Mouse (Mus musculus) gastrocnemius, postnatal 25 days (tissue): ENCODE data around the gene Lalba. TPM values are rescaled to one million over a fixed set of nuclear protein-coding genes. Genes with fewer than 3 reads are reported as not detected.
"Not testable (repeated sequence)": the region's sequence is repeated elsewhere in the genome, so short reads cannot be mapped to it uniquely, and the experiment has no call there.

Experiments used
- DNase-seq: peaks from one replicate; pipeline ENCODE4 v3.0.0; 2022
- long read RNA-seq, 2 experiments: library from polyadenylated mRNA; stranded (forward); transcript quantifications; one replicate each; pipeline ENCODE4 v2.0.0; 2021
- total RNA-seq, 2 experiments: library from RNA; stranded (reverse); gene quantifications; 1 replicate in 1 of 2; 2 replicates in 1 of 2; pipeline ENCODE4 v1.2.3; 2021

Lalba gene
- total RNA-seq: not detected
- long read RNA-seq, experiment 1: 0 reads
- long read RNA-seq, experiment 2: 0 reads

DNA sequence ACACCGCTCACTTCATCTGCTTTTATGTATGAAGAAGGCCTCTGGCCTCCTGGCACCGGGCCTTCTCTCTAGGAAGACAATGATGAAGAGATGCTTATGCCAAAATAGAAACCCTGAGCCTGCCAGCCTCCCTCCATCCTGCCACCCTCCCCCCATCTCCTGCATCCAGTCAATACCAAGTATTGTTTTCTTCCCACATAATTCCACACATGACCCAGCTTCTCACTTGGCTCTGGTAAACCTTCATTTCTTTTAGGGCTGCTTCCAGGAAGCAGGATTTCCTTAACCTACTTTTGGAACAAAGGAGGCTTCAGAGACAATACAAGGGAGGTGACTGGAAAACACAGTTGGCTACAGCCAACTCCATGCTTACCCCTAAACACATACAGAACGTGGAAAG lies at the start of gene Lalba:
Gene Lalba, minus strand, starts transcription at position 21 of the 400 bp plus-strand sequence.
- no peak for DNase-seq

DNA sequence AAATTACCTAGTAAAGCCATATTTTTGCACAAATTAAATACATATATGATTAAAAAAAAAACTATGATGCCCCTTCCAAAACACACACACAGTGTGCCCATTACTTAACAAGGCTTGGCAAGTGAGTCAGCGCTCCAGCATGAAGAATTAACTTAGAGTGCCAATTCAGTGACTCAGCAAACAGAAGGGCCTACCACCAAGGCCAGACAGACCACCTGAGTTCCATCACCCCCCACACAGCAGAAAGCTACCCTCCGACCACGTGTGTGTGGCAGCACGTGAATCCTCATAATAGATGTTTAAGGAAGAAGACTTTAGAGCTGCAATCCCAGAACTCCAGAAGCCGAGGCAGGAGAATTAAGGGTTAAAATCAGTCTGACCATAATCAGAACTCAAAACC lies 49.8 kb upstream of the Lalba start:
- no peak for DNase-seq

DNA sequence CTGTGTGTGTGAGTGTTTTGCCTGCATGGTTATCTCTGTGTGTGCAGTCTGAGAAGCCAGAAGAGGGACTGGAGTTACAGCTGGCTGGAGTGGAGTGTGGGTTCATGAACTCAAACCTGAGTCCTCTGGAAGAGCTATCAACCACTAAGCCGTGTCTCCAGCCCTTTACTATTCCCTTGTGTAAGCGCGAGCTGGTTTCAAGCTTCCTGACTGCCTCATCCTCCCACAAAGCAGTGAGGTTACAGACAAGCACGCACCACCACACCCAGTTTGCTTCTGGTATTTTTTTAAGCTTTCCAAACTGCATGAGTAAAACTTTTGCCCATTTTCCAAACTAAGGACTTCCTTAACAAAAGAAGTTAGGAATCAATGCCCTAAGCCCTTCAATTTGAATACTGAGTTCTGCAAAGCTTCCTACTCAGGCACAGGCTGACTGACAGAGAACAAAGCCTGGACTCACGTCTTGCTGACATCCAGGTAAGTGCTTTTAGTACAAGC lies 45.6 kb upstream of the Lalba start:
- no peak for DNase-seq

DNA sequence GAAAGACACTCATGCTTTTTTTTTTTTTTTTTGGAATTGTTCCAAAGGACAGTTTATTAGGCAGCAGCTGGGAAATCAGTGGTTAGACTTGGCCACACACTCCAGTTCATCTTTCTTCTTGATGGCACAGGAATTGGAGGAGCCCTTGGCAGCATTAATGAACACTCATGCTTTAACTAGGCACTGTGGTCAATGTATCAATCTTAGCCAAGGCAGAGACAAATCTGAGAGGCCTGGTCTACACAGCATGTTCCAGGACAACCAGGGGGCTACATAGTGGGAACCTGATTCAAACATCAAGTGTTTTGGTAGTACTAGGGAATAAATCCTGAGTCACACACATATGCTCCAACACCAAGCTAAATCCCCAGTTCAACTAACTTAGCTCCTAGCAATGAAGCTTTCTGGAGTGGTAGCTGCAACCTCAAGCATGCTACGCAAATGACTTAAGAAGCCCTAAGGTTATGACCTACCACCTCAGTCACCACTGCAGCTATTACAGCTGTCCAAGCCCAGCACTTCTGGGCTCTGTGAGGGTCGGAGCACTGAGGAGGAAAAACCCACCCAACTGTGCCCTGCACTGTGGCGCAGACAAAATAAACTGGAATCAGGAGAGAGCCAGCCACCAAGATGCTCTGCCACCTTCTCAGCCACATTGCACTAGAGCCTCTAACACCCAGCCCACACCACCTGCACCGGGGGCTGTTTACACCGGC lies 44.7 kb upstream of the Lalba start:
- no peak for DNase-seq

DNA sequence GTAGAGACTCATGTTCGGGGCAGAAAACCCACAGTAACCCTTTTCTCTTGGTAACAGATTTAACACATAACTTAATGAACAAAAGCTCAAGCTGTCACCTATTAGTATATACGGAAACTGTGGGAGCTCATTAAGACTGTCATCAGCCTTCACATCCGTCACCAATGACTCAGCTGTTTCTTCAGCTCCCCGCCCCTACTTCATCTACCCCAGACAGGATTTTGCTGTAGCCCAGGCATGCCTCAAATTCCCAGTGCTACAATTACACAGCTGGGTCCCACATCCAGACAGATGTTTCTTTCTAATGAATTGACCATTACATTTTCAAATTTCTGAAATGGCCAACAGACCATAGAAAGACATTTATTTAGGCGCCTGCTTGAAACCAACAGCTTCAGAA lies 43.5 kb upstream of the Lalba start:
- DNase-seq: no peak

DNA sequence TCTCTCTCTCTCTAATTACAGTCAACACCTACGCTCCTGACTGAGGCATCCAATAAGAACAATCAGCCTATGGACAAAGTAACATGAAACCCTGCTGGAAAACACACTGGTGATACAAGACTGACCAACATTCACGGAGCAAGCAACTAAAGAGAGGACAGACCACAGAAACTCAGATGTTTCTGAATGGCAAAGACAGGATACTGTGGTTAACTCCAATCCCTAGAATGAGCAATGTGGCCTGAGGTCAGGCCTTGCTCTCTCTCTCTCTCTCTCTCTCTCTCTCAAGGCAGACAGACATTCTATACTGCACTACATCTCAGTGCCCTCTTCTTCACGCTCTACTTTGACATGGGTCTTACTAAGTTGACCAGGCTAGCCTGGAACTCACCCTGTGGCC lies 38.7 kb upstream of the Lalba start:
- no peak for DNase-seq

DNA sequence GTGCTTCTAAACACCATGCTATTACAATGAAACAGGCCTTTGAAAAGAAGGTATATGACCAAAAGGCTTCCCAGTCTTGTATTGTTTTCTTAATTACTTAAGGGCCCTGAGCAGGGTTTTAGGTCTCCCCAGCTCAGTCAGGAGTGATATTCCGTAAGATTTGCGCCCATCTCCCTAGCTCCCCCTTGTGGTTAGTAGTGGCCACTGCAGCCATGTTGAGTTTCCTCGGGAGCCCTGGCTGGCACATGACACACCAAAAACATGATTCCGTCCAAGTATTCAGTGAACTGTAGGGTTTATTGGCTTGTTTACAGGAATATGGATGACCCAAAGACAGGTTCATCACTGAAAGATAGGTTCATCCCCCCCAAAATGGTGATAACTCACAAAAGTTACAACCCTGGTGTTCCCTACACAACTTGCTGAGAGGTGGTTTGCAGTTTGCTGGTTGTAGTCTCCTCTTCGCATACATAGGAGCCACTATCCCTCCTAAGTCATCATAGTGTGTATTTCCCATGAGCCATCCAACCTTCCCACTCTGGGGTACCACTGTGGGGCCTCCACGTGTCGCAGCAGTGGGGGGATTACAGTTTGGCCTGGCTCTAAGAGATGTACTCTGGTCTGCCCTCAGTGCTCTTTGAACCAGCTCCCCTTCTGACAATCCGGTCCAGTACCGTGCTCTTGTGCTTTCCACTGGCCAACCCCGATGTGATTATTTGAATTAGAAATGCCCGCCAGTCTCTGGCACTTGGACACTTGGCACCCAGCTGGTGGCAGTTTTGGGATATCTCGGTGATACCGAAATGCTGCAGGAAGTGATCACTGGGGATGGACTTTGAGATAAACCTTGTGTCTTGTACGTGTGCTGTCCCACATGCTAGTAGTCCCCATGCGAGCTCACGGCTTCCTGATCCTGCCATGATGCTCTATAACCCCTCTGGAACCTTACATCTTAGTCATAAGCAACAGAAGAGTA lies 35.1 kb upstream of the Lalba start:
- peak; percentile 38 for DNase-seq

DNA sequence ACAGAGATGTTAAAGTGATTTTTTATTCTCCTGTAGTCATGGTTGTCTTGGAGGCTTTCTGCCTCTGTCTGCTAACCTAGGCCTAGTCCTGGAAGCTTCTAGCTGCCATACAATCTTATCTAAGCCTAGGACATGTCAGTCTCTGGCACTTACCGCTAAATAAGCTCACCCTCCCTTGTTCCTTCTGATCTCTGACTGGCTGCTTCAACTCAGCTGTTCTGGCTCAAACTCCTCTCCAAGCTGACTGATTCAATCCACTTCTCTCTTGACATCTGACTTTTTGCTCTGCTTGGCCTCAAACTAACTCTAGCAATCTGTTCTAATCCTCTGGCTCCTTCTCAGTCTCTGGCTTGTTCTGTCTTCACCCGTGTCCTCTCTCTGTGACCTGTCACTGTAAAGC lies 32.3 kb upstream of the Lalba start:
- not testable (repeated sequence) for DNase-seq

DNA sequence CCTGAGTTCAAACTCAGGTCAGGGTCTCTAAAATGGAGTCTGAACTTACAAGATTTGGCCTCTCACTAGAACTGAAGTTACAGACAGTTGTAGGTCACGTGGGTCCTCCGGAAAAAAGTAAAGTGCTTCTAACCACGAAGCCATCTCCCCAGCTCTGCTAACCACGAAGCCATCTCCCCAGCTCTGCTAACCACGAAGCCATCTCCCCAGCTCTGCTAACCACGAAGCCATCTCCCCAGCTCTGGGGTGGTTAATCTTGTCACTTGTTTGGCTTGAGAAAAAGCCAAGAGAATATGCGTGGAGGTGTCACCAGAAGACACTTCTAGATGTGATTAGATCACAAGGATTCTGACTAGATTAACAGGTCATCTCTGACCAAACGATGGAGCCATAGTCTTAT lies 31.6 kb upstream of the Lalba start:
- DNase-seq: no peak

DNA sequence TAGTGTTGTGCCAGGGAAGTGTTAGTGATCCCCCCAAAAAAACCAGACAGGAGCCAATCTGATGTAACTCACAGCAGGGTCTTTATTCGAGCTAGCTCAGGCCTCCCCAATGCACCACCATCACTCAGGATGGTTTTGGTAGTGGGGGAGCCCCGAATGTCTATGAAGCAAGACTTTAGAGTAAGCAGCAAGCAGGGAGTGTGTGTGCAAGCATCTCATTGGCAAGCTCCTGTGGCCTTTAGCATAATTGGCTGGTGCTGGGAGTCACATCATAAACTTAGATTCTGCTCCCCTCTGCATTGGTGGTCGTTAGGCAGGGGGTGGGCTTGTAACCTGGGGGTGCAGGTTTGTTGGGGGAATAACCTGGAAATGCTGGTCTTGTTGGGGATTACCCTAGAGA lies 31.2 kb upstream of the Lalba start:
- DNase-seq: not testable (repeated sequence)

DNA sequence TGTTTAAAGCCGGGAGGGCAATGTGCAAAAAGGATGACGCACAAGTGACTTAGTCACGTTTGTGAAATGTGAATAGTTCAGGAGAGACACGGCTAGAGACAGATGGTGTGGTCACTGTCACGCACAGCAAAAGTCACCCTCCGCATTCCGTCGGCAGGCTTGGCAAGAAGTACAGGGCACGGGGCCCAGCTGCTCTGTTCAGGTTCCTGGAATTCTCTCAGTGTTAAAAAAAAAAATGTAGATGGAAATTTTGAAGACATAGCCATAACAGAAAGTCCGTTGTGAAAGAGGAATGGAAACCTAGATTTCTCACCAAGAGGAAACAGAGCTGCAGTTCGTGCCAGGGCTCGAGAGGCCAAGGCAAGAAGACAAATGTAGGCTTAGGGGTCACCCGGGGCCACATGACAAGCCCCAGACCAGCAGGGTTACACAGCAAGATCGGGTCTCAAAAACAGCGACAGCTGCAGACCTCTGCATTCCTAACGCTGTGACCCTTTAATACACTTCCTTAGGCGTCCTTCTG lies 30.3 kb upstream of the Lalba start:
- peak; percentile 46 for DNase-seq

DNA sequence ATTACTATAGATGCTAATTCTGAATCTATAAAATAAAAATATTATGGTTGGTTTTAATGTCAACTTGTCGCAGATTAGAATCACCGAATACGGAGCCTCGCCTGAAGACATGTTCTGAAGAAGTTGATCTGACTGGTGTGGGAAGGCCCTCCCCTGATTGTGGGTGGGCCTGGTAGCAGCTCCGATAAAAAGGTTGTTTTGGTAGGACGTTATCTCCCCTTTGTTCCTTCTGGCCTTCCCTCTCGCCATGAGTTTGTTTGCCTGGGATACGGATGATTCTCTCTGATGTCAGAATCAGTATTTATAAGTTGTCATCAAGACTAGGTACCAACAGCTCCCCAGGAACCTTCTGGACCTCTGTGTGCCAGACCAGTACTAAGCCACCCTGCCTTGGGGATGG lies 29.7 kb upstream of the Lalba start:
- no peak for DNase-seq

DNA sequence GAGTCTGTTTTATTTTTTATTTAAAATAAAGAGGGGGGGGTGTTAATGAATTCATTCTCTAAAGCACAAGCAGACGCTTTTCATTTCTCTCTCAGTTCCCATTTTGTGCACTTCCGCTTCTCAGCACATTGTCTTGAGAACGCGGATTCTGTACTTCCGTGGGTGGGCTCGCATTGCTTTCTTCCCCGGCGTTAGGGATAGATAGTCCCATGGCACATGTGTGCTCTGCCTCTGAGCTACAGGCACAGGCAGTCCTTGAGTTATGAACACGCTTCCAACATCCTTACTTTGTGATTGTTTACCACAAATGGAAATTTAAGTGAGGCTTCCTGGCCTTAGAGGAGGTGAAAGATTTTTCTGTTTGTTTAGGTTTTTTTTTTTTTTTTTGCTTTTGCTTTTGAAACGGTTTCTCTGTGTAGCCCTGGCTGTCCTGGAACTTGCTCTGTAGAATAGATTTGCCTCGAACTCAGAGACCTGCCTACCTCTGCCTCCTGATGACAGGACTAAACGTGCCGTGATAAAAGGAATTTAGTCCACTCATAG lies 28.9 kb upstream of the Lalba start:
- DNase-seq: peak; percentile 23

DNA sequence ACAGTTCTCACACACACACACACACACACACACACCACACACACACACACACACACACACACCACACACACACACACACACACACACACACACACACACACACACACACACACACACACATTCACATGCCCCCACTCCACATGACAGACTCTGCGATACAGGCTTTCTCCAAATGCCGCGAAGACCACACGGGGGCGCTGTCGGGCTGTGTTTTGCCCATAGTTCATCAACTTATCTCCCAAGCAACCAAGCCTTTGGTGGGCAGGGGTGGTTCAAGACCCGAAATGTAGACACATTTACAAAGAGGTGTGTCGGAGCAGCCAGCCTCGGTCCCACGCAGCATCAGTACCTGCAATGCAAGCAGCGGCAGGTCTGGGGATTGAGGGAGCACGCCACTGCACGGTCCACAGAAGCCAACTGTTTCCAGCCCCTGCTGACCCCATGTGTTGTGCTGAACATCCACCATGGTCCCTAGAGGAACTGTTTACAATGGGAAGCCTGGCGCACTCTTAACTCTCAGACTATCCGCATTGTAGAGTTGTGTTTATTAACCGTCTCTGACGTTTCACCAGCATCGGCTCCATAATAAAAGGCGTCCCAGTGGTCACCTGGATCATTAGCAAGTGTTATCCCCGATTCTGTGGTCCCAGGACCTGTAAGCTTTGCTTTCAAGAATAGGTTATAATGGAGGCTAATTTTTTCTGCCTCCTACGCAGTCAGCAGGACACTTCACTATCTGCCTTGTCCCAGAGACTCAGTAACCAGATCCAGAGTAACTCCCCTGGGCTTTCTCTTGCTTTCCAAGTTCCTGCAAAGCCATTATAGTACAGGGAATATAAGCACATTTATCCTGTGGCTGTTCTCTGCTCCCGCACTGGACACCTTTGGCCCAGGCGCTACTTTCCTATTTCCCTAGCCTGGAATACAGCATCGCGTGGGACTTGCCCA lies 28.2 kb upstream of the Lalba start:
- DNase-seq: peak; percentile 57

DNA sequence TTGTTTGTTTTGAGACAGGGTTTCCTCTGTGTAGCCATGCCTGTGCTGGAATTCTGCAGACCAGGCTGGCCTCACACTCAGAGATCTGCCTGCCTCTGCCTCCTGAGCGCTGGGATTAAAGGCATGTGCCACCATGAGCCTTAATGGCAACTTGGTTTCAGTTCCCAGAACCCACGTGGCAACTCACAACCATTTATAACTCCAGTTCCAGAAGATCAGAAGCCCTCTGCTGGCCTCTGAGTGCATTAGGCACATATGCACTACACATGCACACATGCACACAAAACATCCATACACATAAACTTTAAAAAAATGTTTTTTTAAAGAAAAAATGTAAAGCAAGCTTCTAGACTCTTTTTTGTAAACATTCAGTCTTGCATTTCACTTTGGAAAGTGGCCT lies 26.9 kb upstream of the Lalba start:
- no peak for DNase-seq

DNA sequence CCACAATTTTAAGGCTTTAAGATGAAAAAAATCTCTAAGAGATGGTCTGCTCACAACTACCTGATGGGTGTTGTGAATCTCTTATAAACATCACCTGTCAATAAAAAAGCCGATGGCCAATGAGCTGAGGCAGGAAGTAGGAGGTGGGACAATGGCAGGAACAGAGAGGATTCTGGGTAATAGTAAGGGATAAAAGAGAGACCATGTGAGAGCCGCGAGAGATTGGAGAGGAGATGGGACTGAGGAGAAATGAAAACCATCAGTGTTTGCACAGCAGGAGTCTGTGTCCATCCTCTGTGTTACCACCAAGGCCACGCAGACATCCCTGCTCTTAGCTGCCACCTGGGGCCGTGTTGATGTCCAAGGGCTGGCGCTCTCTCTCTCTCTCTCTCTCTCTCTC lies 24.8 kb upstream of the Lalba start:
- DNase-seq: no peak

DNA sequence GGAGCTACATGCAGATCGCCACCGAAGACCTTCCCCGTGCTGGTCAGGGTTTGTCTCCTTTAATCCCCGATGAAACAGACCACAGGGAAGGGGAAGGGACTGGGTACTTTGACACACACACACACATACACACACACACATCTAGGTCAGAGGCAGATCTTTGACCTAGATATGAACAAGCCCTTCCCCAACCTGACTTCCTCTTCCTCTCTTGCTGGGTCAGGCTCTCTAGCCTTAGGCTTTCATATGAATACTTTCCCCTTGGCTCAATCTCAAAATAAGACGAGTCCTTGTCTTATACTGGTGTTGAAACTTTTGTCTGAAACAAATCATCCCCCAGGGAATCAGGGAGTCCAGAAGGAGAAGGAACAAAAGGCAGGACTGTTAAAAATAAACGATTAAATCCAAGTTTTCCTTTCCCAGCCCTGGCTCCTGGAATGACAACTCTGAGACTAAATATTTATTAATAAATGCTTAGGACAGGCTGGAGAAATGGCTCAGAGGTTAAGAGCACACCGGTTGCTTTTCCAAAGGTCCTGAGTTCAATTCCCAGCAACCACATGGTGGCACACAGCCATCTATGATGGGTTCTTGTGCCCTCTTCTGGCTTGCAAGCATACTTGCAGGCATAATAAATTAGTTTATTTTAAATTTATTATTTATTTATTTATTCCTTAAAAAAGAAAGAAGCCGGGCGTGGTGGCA lies 23.9 kb upstream of the Lalba start:
- no peak for DNase-seq

DNA sequence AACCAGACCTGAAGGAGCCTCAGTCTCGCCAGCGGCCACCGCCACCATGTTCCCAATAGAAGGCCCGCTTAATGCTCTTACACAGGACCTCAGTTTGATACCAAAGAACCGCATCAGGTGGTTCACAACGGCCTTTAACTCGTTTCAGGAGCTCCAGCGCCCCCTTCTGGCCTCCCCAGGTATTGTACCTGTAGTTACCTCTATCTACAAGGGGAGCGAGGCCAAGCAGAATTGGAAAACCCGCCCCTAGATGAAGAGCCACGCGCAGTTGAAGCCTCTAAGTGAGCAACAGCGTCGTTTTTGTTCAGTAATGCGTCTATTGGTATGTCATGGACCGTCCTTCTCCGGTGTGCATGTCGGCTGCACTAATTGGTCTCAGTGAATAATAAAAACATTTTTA lies 22.0 kb upstream of the Lalba start:
- DNase-seq: peak; percentile 39

DNA sequence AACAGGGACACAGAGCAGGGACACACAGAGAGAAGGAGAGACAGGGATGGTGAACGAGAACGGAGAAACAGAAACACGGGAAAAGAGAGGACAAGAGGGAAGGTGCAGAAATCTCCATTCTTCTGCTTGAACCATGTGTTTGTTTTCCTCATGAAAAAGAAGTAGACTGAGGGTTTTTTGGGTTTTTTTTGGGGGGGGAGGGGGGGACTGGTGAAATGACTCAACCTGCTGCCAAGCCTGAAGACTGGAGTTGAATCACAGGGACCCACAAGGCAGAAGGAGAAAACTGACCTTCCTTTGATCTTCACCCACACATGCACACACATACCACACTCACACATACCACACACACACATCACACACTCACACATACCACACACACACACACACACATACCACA lies 20.8 kb upstream of the Lalba start:
- DNase-seq: no peak

DNA sequence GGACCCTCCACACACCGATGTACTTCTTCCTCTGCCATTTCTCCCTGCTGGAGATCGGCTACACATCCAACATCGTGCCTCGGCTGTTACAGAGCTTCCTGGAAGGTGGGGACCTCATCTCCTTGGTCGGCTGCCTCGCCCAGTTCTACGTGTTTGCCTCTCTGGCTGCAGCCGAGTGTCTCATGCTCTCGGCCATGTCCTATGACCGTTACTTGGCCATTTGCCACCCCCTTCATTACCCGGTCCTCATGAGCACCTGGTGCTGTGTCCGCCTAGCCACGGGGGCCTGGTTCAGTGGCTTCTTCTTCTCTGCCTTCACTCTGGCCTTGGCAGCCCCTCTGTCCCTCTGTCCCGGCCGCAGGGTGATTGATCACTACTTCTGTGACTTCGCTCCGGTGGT lies 15.1 kb upstream of the Lalba start:
- no peak for DNase-seq

DNA sequence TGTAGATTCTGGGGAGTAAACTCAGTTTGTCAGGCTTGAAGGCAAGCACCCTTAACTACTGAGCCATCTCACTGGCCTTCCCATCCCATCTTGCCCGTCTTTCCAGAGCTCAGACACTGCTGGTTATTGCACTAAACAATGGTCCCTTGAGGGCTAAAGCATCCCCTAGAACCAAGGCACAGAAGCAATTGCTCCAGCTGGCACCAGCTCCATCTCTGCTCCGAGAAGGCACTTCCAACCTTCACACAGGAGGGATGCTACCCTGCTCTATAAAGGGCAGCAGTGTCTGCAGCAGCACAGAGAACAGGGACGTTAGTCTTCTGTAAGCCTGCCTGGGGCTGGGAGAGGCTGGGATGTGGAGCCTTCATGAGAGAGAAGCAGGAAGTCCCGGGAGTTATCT lies 9.6 kb upstream of the Lalba start, which contains the start of gene Olfr279:
Gene Olfr279, plus strand, starts transcription at position 301 of the 400 bp plus-strand sequence.
- DNase-seq: no peak
